Mouse (Mus musculus): Measurements from ENCODE around the gene Cldn3. TPM values are rescaled to one million over a fixed set of nuclear protein-coding genes. Genes with fewer than 3 reads are reported as not detected.

Gene Cldn3
- total RNA-seq, 2 experiments from 2014 or later = 0.18 to 0.36 TPM

GRCm38 (mm10) chr5:134965852-134966821, 19.9 kb upstream of the Cldn3 start:
- peak; percentile 40 for DNase-seq (ENCODE audit: low spot score)

DNA sequence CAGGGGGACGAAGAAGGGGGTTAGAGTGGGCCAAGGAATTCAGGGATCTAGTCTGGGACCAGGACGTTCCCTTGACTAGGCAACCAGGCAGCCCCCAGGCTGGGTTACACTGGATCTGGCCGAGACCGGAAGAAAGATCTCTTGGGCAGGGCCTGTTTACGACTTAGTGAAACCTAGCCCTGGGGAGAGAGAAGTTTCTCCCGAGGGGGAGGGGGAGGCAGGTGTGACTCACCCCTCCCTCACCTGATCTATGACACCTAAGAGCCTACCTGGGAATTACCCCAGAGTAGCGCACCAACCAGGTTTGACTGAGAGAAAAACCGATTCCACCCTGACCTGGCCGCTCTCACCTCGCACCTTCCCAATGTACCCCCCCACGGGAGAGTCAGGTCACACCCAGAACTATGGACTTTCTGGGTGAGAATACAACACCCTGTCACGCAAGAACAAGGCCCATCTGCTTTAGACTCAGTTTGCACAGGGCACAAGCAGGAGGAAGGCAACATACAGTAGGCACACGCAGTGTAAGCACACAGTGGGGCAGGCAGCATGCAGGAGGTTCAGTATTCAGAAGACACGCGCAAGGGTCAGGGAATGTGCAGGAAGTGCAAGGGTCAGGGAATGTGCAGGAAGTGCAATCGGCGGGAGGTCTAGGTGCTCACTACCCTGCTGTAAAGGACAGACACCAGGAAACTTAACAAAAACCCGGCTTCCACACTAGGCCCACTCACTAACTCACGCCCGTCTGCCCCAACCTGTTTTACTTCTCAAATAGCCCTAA, 18.7 kb upstream of the Cldn3 start:
- no peak for DNase-seq (ENCODE audit: low spot score)

GRCm38 (mm10) chr5:134970671-134971070, 15.3 kb upstream of the Cldn3 start:
- no peak for DNase-seq (ENCODE audit: low spot score)

DNA sequence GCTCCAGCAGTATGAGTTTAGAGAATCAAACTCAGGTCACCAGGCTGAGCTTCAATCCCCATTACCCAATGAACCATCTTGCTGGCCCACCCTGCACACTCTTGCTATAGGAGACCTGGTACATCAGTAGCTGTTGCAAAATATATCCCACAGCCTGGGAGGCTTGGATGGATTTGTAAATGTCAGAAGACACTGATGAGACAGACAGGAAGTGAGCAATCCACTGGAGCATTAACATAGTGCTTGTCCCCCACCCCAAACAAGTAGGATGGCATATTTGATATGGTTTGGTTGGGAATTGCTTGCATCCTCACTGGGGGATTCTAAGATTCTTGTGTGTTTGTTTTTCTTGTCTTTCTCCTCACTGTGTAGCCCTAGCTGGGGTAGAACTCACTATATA, 12.9 kb upstream of the Cldn3 start:
- no peak for DNase-seq (ENCODE audit: low spot score)

- no peak for DNase-seq (ENCODE audit: low spot score)
Observed at GRCm38 (mm10) chr5:134973526-134973925, 12.5 kb upstream of the Cldn3 start.

GRCm38 (mm10) chr5:134974294-134974693, 11.7 kb upstream of the Cldn3 start:
- DNase-seq (ENCODE audit: low spot score) = no peak

DNA sequence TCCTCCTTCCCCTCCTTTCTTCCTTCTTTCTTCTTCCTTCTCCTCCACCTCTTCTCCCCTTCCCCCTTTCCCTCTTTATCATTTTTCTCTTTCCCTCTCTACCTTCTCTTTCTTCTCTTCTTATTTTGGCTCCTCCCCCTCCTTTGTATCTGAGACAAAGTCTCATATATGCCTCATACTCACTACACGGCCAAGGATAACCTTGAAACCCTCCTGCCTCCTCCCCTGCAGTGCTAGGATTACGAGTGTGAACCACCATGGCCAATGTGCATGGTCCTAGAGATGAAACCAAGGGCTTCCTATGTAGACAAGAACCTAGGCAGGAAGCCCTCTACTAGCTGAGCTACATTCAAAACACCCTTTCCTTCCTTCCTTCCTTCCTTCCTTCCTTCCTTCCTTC, 11.1 kb upstream of the Cldn3 start:
- DNase-seq (ENCODE audit: low spot score) = no peak

DNA sequence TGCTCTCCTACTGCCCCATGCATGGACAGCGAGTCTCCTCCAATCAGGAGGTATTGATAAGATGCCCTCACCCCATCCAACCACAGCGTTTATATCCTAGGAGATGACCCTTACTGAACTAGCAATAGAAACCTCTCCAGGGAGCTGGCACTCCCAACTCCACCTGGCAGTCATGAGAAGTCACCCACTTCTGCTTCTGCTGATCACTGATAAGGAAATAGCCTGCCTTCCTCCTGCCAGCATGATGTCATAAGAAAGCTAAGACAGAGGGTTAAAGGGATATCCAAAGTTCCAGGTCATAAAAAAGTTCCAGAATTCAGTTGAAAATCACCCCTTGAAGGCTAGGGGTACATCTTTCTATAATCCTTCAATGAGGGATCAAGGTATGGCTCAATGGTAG, 9.8 kb upstream of the Cldn3 start:
- no peak for DNase-seq (ENCODE audit: low spot score)

DNA sequence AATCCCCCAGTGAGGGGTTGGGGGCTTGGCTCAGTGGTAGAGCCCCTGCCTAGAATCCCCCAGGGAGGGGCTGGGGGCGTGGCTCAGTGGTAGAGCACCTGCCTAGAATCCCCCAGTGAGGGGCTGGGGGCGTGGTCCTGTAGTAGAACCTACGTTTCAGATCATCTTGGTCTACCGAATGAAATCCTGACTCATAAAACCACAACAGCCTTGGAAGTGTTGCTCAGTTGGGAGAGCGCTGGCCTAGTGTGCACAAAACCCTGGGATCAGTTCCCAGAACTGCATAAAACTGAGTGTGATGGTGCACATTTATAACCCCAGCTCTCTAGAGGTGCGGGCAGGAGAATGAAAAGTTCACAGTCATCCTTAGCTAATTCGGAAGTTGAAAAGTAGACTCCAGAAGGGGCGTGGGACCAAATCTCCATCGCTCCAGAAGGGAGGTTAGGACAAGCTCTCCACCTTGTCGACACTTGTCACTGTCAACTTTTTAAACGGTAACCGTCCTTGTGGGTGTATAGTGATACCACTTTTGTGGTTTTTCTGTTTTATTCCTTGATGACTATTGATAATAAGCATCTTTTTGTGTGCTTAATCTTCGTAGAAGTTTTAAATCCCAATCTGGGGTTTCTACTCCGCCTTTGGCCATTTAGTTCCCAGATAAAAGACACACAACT, 9.3 kb upstream of the Cldn3 start:
- no peak for DNase-seq (ENCODE audit: low spot score)

GRCm38 (mm10) chr5:134977837-134978236, 8.2 kb upstream of the Cldn3 start:
- no peak for DNase-seq (ENCODE audit: low spot score)

GRCm38 (mm10) chr5:134981149-134981548, 4.9 kb upstream of the Cldn3 start:
- no peak for DNase-seq (ENCODE audit: low spot score)

- DNase-seq (ENCODE audit: low spot score) = no peak
Observed at GRCm38 (mm10) chr5:134983111-134983510, 2.9 kb upstream of the Cldn3 start.

GRCm38 (mm10) chr5:134983771-134984170, 2.2 kb upstream of the Cldn3 start:
- DNase-seq (ENCODE audit: low spot score) = no peak

- DNase-seq (ENCODE audit: low spot score) = no peak
Observed at GRCm38 (mm10) chr5:134986298-134987268, 569 bp downstream of the Cldn3 start.

GRCm38 (mm10) chr5:134989166-134989565, 3.2 kb downstream of the Cldn3 start:
- DNase-seq (ENCODE audit: low spot score) = no peak

DNA sequence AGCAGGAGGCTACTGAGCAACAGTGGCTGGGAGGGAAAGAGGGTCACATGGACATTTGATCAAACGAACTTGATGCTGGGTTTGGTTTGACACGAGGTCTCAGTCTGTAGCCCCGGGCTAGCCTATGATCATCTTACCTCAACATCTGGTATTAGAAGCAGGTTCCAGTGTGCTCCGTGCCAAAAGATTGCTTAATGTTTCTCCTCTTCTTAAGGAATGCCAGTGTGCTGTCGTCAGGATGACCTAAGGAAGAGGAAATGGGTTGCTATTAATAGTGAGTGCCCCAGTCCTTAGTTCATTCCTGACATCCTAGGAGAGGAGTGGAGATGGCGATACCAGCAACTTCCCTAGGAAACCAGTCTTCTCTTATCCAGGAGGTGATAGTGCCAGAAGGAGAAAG, 3.7 kb downstream of the Cldn3 start:
- no peak for DNase-seq (ENCODE audit: low spot score)

GRCm38 (mm10) chr5:134992566-134992965, 6.6 kb downstream of the Cldn3 start:
- DNase-seq (ENCODE audit: low spot score) = no peak

DNA sequence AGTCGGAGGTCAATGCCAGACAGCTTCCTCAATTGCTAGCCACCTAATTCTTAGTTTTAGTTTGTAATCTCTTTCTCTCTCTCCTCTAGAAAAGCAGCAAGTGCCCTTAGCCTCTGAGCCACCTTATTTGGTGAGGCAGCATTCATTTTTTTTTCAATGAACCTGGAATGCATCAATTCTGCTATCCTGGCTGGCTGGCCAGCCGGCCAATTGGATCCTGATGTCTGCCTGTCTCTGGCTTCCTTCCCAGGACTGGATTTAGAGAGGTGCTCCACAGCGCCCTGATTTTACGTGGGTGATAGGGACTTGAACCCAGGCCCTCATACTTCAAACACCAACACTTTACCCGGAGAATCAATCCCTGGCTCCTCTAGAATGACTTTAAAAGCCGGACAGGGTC, 12.3 kb downstream of the Cldn3 start:
- no peak for DNase-seq (ENCODE audit: low spot score)

- no peak for DNase-seq (ENCODE audit: low spot score)
Observed at GRCm38 (mm10) chr5:134999797-135000196, 13.8 kb downstream of the Cldn3 start.

- no peak for DNase-seq (ENCODE audit: low spot score)
Observed at GRCm38 (mm10) chr5:135000751-135001150, 14.7 kb downstream of the Cldn3 start.

- DNase-seq (ENCODE audit: low spot score) = no peak
Observed at GRCm38 (mm10) chr5:135001309-135001708, 15.3 kb downstream of the Cldn3 start.
